Mouse (Mus musculus): ENCODE measurements at regions not wholly inside any gene's neighbourhood (a gene's known extent, or its start where the extent isn't known, plus 50 kb on each side); places are given as distances from the start of the nearest gene placed in this dataset.
A peak's percentile ranks its signal among the peaks of the same experiment; 100 is the strongest.
"Not testable (repeated sequence)": the region's sequence is repeated elsewhere in the genome, so short reads cannot be mapped to it uniquely, and the experiment has no call there.

GRCm38 (mm10) chr13:103612720-103613332 lies 161.6 kb downstream of the Srek1 start:
- Histone ChIP-seq H3K27ac (replicated peaks) (no peak overlapping the region), H3K36me3 (no peaks in the 10 kb centered on the region), H3K9ac (replicated peaks) (no peak overlapping the region), H3K4me2 (replicated peaks) (no peak overlapping the region), H3K4me1 (no peaks in the 10 kb centered on the region), H3K27me3 (no peaks in the 10 kb centered on the region), H3K9me3 (no peaks in the 10 kb centered on the region), H3K4me3 (no peak overlapping the region)
- no peak for ATAC-seq (replicated peaks)
- WGBS: 66% methylated on average over 11 of the region's 11 CpGs

- no peaks in the 10 kb centered on the region for H3K4me1 ChIP-seq
- H3K9ac ChIP-seq (replicated peaks): no peak overlapping the region
- no peaks in the 10 kb centered on the region for H3K9me3 ChIP-seq
- H3K4me2 ChIP-seq (replicated peaks): no peak overlapping the region
- H3K27ac ChIP-seq (replicated peaks): no peak overlapping the region
- no peaks in the 10 kb centered on the region for H3K36me3 ChIP-seq
- H3K4me3 ChIP-seq: no peak overlapping the region
- 89% methylated on average over 5 of the region's 5 CpGs for WGBS
- no peak for ATAC-seq (replicated peaks)
- no peaks in the 10 kb centered on the region for H3K27me3 ChIP-seq
These were observed 172.1 kb downstream of the Srek1 start for GRCm38 (mm10) chr13:103602302-103602701.

- Histone ChIP-seq H3K4me1 (no peaks in the 10 kb centered on the region), H3K36me3 (no peaks in the 10 kb centered on the region), H3K9me3 (no peaks in the 10 kb centered on the region), H3K27me3 (no peaks in the 10 kb centered on the region), H3K9ac (replicated peaks) (no peak overlapping the region), H3K4me3 (no peak overlapping the region), H3K27ac (replicated peaks) (no peak overlapping the region), H3K4me2 (replicated peaks) (no peak overlapping the region)
- WGBS: 89% methylated on average over 16 of the region's 16 CpGs
- ATAC-seq (replicated peaks): no peak
These were observed 182.0 kb downstream of the Srek1 start for GRCm38 (mm10) chr13:103592371-103592770.

- H3K4me3 ChIP-seq: no peak overlapping the region
- no peak overlapping the region for H3K9ac ChIP-seq (replicated peaks)
- ATAC-seq (replicated peaks): no peak
- H3K36me3 ChIP-seq: no peaks in the 10 kb centered on the region
- no peaks in the 10 kb centered on the region for H3K4me1 ChIP-seq
- no peak overlapping the region for H3K4me2 ChIP-seq (replicated peaks)
- WGBS: 86% methylated on average over 6 of the region's 6 CpGs
- H3K27ac ChIP-seq (replicated peaks): no peak overlapping the region
- no peaks in the 10 kb centered on the region for H3K9me3 ChIP-seq
- H3K27me3 ChIP-seq: no peaks in the 10 kb centered on the region
These were observed 182.5 kb downstream of the Srek1 start for GRCm38 (mm10) chr13:103591874-103592273.

GRCm38 (mm10) chr13:103591381-103591780 lies 183.0 kb downstream of the Srek1 start:
- WGBS: 90% methylated on average over 7 of the region's 7 CpGs
- not testable (repeated sequence) for H3K9ac ChIP-seq (replicated peaks); H3K4me3 ChIP-seq; H3K27ac ChIP-seq (replicated peaks); ATAC-seq (replicated peaks); H3K36me3 ChIP-seq; H3K27me3 ChIP-seq; H3K9me3 ChIP-seq; H3K4me2 ChIP-seq (replicated peaks); H3K4me1 ChIP-seq

GRCm38 (mm10) chr13:103589646-103590045 lies 184.8 kb downstream of the Srek1 start:
- Histone ChIP-seq H3K4me2 (replicated peaks) (no peak overlapping the region), H3K4me1 (no peaks in the 10 kb centered on the region), H3K9ac (replicated peaks) (no peak overlapping the region), H3K36me3 (no peaks in the 10 kb centered on the region), H3K4me3 (no peak overlapping the region), H3K27me3 (no peaks in the 10 kb centered on the region), H3K27ac (replicated peaks) (no peak overlapping the region), H3K9me3 (no peaks in the 10 kb centered on the region)
- no peak for ATAC-seq (replicated peaks)
- 88% methylated on average over 5 of the region's 5 CpGs for WGBS

GRCm38 (mm10) chr13:103576856-103577255 lies 197.6 kb downstream of the Srek1 start:
- no peak overlapping the region for H3K4me2 ChIP-seq (replicated peaks)
- H3K36me3 ChIP-seq: no peaks in the 10 kb centered on the region
- no peaks in the 10 kb centered on the region for H3K4me1 ChIP-seq
- no peaks in the 10 kb centered on the region for H3K9me3 ChIP-seq
- no peak overlapping the region for H3K4me3 ChIP-seq
- H3K27ac ChIP-seq (replicated peaks): no peak overlapping the region
- WGBS: 59% methylated on average over 4 of the region's 4 CpGs
- no peaks in the 10 kb centered on the region for H3K27me3 ChIP-seq
- no peak for ATAC-seq (replicated peaks)
- H3K9ac ChIP-seq (replicated peaks): no peak overlapping the region

GRCm38 (mm10) chr13:103564715-103565114 lies 209.7 kb downstream of the Srek1 start:
- Histone ChIP-seq H3K9ac (replicated peaks) (no peak overlapping the region), H3K36me3 (no peaks in the 10 kb centered on the region), H3K9me3 (no peaks in the 10 kb centered on the region), H3K27ac (replicated peaks) (no peak overlapping the region), H3K4me2 (replicated peaks) (no peak overlapping the region), H3K27me3 (no peaks in the 10 kb centered on the region), H3K4me3 (no peak overlapping the region), H3K4me1 (peaks cover 4% of the 10 kb centered on the region; the same call in 1 of the 2 replicates)
- no peak for ATAC-seq (replicated peaks)
- 77% methylated on average over 8 of the region's 8 CpGs for WGBS

- Histone ChIP-seq H3K4me1 (peaks cover 4% of the 10 kb centered on the region; the same call in 1 of the 2 replicates), H3K4me3 (no peak overlapping the region), H3K36me3 (no peaks in the 10 kb centered on the region), H3K27me3 (no peaks in the 10 kb centered on the region), H3K9me3 (no peaks in the 10 kb centered on the region), H3K9ac (replicated peaks) (no peak overlapping the region), H3K4me2 (replicated peaks) (no peak overlapping the region), H3K27ac (replicated peaks) (no peak overlapping the region)
- 62% methylated on average over 26 of the region's 26 CpGs for WGBS
- 0 out of 2 replicates have a peak, but pooled peaks have one; percentile 43 for ATAC-seq (replicated peaks)
These were observed 212.4 kb downstream of the Srek1 start for GRCm38 (mm10) chr13:103561795-103562705.

- H3K4me2 ChIP-seq (replicated peaks): no peak overlapping the region
- WGBS: 68% methylated on average over 3 of the region's 3 CpGs
- H3K9ac ChIP-seq (replicated peaks): no peak overlapping the region
- no peak for ATAC-seq (replicated peaks)
- H3K27ac ChIP-seq (replicated peaks): no peak overlapping the region
- no peaks in the 10 kb centered on the region for H3K27me3 ChIP-seq
- no peaks in the 10 kb centered on the region for H3K36me3 ChIP-seq
- H3K9me3 ChIP-seq: no peaks in the 10 kb centered on the region
- H3K4me3 ChIP-seq: no peak overlapping the region
- H3K4me1 ChIP-seq: peaks cover 4% of the 10 kb centered on the region; the same call in 1 of the 2 replicates
These were observed 215.5 kb downstream of the Srek1 start for GRCm38 (mm10) chr13:103558915-103559314.

GRCm38 (mm10) chr13:103539577-103539976 lies 205.3 kb upstream of the Mast4 start:
- H3K36me3 ChIP-seq: no peaks in the 10 kb centered on the region
- no peak overlapping the region for H3K4me2 ChIP-seq (replicated peaks)
- H3K4me1 ChIP-seq: no peaks in the 10 kb centered on the region
- H3K27ac ChIP-seq (replicated peaks): no peak overlapping the region
- no peaks in the 10 kb centered on the region for H3K9me3 ChIP-seq
- no peaks in the 10 kb centered on the region for H3K27me3 ChIP-seq
- H3K4me3 ChIP-seq: no peak overlapping the region
- WGBS: 82% methylated on average over 10 of the region's 10 CpGs
- H3K9ac ChIP-seq (replicated peaks): no peak overlapping the region
- ATAC-seq (replicated peaks): no peak

- Histone ChIP-seq H3K4me3 (no peak overlapping the region), H3K9me3 (no peaks in the 10 kb centered on the region), H3K27ac (replicated peaks) (no peak overlapping the region), H3K9ac (replicated peaks) (no peak overlapping the region), H3K27me3 (no peaks in the 10 kb centered on the region), H3K36me3 (no peaks in the 10 kb centered on the region), H3K4me1 (no peaks in the 10 kb centered on the region), H3K4me2 (replicated peaks) (no peak overlapping the region)
- WGBS: 71% methylated on average over 1 of the region's 1 CpGs
- ATAC-seq (replicated peaks): no peak
These were observed 179.5 kb upstream of the Mast4 start for GRCm38 (mm10) chr13:103513825-103514224.

Data from forebrain, embryonic 15.5 days (tissue).